ENCODE assay signal across 8 mouse cellular contexts in genomic region chr8:124643540-124644339, GRCm38 (mm10). TPM values are rescaled to one million over a fixed set of nuclear protein-coding genes. Genes with fewer than 3 reads are reported as not detected.
DNase-seq lines count a peak whose midpoint lies in the region; ATAC-seq and TF ChIP-seq lines count a peak whose summit lies in the region.

No protein-coding gene starts in this region.

- TF ChIP-seq CTCF in embryonic fibroblast, embryonic 13.5 days (IDR thresholded peaks at IDR 0.05; ENCODE audit: borderline replicate concordance, insufficient read depth, low read length), result no peak

- H3K9me3 ChIP-seq in midbrain, embryonic 15.5 days, result no peaks in the 10 kb centered on the region

- peak; percentile 71 for DNase-seq in left cerebral cortex, adult 11 months (ENCODE audit: low spot score)
- DNase-seq in left cerebral cortex, postnatal 4 days, result no peak
- peak; percentile 54 for DNase-seq in heart, postnatal 25 days (ENCODE audit: low spot score)
- DNase-seq in left cerebral cortex, adult 18-20 months (ENCODE audit: low spot score in 2 of 2), result peak; percentile 55 to 77
- DNase-seq in urinary bladder, postnatal 36 days (ENCODE audit: low spot score in 2 of 2), result peak; percentile 15 to 28
- no peak for DNase-seq in cerebellum, adult 11-12 months

- H3K9ac ChIP-seq in midbrain, embryonic 15.5 days, result no peak overlapping the region

- intact Hi-C loops in left cerebral cortex, postnatal 4 days (cut with DNase I), result no loop called here
- intact Hi-C loops in heart, postnatal 25 days (cut with DNase I), result loop anchor here (2.0 kb wide), 1 partner anchor 15 kb away; no protein-coding TSS in a partner anchor

- H3K27me3 ChIP-seq in midbrain, embryonic 15.5 days (replicated peaks), result no peaks in the 10 kb centered on the region

- peaks cover 27% of the 10 kb centered on the region for H3K4me1 ChIP-seq in embryonic fibroblast, embryonic 13.5 days (ENCODE audit: control insufficient read depth, insufficient read depth, low read length)
- H3K4me1 ChIP-seq in midbrain, embryonic 15.5 days, result peaks cover 16% of the 10 kb centered on the region

- H3K4me3 ChIP-seq in embryonic fibroblast, embryonic 13.5 days (ENCODE audit: insufficient read depth, low read length), result no peak overlapping the region
- H3K4me3 ChIP-seq in midbrain, embryonic 15.5 days, result no peak overlapping the region

- WGBS in midbrain, embryonic 15.5 days, result 63% methylated on average over 18 of the region's 18 CpGs

- peaks cover 11% of the 10 kb centered on the region; the same call in 1 of the 2 replicates for H3K36me3 ChIP-seq in midbrain, embryonic 15.5 days (replicated peaks)

- 0 out of 2 replicates have a peak overlapping the region, but pooled peaks have one; percentile 0 for H3K4me2 ChIP-seq in midbrain, embryonic 15.5 days

- H3K27ac ChIP-seq in embryonic fibroblast, embryonic 13.5 days (ENCODE audit: insufficient read depth, low read length), result peak overlapping the region; percentile 97
- H3K27ac ChIP-seq in midbrain, embryonic 15.5 days, result peak overlapping the region; percentile 57

- peak; percentile 60; the same call in 1 of the 2 replicates for ATAC-seq in midbrain, embryonic 15.5 days (replicated peaks)

- peak; percentile 45 for TF ChIP-seq POLR2A in embryonic fibroblast, embryonic 13.5 days (IDR thresholded peaks at IDR 0.05; ENCODE audit: low read depth, low read length)

RNA-seq across cellular contexts. Expression of gene 2310022B05Rik, which starts 19.4 kb away (rescaled TPM):
- total RNA-seq in left cerebral cortex, postnatal 4 days (2021), result 10 to 100 TPM; 86.2 to 89.8 TPM
- 161 and 164 TPM in 2 replicates for polyA plus RNA-seq in embryonic fibroblast, embryonic 13.5 days (2011; ENCODE audit: insufficient read length, low read depth, missing spikeins)
- total RNA-seq in heart, postnatal 25 days (2021), result 10 to 100 TPM; 71.7 to 83.3 TPM
- total RNA-seq in left cerebral cortex, adult 18-20 months (2021), result 10 to 100 TPM; 56.4 to 66.5 TPM
- polyA plus RNA-seq in midbrain, embryonic 15.5 days (2015; fragmentation: Nextera tagmentation; extraction: Ambion mirVana), result 21.8 and 23.6 TPM in 2 replicates

Comparison
In these comparisons a context has a peak if more than half of its experiments do, and no peak if none do; other contexts are left out.
1. DNase-seq: peak in left cerebral cortex, adult 11 months (single experiment), heart, postnatal 25 days (single experiment), left cerebral cortex, adult 18-20 months (2 of 2) and urinary bladder, postnatal 36 days (2 of 2); none in left cerebral cortex, postnatal 4 days (single experiment) and cerebellum, adult 11-12 months (single experiment).